Mouse (Mus musculus) embryo, embryonic 10.5 days (tissue): ENCODE measurements around the gene Slc10a7.
"Not testable (repeated sequence)": the region's sequence is repeated elsewhere in the genome, so short reads cannot be mapped to it uniquely, and the experiment has no call there.

Source experiments
- DNase-seq: peaks from one replicate; pipeline ENCODE4 v3.0.0-alpha.2; 2015; ENCODE audit warnings: low spot score

Gene Slc10a7

GRCm38 (mm10) chr8:78509273-78510031 lies at the start of gene Slc10a7:
Gene Slc10a7 (plus strand): TSS chr8:78509346.
- DNase-seq, result peak; percentile 90

GRCm38 (mm10) chr8:78463941-78464340 lies 45.2 kb upstream of the Slc10a7 start:
- no peak for DNase-seq

DNA sequence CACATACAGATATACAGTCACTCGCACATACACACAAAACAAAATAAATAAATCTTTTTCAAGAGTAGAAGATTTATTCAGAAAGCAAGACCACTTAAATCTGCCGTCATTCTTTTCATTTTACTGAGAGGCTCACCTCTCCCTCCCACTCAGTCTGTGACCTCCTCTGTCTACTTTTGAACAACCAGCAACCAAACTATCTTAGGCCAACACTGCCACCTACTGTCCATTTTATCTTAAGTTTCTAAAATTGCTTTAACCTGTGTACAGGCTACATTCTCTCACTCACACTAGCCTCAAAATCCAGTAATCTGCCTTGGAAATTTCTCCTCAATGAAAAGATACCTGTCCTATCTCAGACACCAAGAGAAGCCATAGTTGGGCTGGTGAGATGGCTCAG lies 41.3 kb upstream of the Slc10a7 start:
- peak; percentile 53 for DNase-seq

- DNase-seq, result peak; percentile 61
Measured at GRCm38 (mm10) chr8:78477051-78477829, 31.9 kb upstream of the Slc10a7 start.

DNA sequence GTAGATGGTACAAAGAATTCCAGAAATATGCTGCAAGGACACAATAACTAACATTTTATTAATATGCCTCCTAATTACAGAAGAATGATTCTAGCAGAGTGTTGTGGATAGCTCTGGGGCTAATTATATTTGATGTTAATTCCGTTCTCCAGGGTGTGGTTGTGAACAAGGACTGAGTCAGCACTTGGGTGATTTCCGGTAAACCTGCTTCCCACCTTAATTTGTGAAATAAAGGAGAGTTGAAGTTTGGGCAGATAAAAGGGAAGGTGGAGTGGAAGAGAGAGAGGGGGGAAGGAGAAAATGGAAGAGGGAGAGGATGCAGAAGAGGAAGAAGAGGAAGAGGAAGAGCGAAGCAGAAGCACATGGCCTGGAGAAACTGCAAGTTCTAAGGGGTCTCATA lies 19.4 kb upstream of the Slc10a7 start:
- no peak for DNase-seq

DNA sequence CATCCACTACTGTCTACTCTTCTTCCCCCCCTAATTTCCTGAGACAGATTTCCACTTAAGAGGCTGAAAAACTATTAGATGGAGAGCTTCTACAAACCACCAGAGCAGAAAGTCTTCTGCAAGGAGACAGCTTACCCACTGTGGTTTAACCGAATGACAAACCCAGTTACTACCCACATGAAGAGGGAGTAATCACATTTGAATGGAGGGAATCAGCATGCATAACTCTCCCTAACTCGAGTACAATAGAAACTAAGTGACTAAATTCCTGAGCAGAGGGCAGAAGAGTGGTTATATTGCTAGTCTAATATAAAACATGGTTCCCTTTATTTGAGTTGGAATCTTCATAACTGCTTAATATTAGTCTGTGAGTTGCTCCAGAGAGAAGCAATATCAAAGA lies 16.1 kb upstream of the Slc10a7 start:
- no peak for DNase-seq

GRCm38 (mm10) chr8:78496273-78496672 lies 12.9 kb upstream of the Slc10a7 start:
- DNase-seq, result not testable (repeated sequence)

DNA sequence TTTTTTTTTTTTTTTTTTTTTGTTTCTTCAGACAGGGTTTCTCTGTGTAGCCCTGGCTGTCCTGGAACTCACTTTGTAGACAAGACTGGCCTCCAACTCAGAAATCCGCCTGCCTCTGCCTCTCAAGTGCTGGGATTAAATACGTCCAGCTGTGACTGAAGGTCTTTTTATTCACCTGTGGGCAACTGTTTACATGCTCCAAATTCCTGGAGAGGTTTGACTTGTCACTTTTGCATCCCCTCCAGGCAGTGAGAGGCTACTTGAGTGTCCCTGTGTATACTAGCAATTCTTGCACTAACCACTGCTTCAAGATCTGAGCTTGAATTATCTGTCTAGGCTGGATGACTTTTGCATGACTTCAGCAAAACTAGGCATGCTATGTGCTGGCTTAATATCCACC lies 6.4 kb upstream of the Slc10a7 start:
- DNase-seq, result no peak

DNA sequence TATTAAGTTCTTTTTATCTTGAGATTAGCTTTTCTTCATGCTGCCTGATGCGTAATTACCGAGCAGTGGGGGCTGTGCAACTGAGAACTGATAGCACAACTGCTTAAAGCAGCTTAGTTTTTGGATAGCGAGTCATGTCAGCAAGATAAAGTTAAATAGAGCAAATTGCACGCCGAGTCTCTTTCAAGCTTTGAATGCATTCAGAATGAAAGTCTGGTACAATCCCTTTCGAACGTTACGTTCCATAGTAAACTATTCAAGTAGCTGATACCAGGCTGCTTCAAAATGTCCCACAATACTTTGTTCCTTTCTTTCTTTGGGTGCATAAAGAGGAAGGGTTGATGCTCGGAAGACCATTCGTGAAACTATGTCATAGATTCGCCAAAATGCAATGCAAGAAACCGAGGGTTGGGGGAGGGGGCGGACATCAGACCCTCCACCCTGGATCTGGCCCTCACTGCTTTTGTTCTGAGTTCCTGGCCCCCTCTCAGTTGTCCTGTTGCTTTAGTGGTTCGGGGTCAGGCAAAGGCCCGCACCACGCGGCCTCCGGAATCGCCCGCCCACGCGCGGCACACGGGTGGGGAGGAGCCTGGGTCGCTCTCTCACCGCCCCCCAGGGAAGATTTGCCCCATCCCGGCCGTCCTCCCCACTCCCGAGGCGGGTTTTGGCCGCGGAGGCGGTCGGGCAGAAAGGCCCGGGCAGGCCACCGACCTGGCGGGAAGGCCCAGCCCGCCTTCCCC lies 997 bp upstream of the Slc10a7 start:
- peak; percentile 76 for DNase-seq

DNA sequence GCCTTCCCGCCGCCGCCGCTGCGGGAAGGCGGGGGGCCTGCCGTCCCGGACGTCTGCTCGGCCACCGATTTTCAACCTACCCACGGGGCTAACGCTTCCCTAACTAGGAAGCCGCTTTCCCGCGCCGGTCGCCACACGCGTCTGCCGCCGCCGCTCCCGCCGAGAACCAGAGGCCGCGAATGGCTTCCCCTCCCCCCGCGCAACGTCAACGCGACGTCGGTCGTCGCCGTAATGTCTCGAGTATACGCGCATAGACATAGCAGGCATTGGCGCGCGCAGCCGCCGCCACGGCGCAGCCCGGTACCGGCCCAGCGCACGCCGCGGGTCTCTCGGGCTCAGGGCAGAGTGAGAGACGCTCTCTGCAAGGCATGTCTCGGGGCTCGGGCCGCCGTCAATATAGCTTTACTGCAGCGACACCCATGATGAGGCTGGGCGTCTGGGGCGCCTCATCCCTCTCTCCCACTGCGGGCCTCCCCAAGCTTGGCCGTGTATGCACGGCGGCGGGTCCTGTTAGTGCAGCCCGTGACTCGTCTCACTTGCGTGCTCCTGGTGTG lies 350 bp upstream of the Slc10a7 start, which contains the start of gene Rbmxl1:
Rbmxl1 (minus strand) TSS at position 180 of the 554 bp plus-strand sequence.
- peak; percentile 91 for DNase-seq

GRCm38 (mm10) chr8:78510094-78510493 lies 948 bp downstream of the Slc10a7 start:
- DNase-seq, result peak; percentile 53

DNA sequence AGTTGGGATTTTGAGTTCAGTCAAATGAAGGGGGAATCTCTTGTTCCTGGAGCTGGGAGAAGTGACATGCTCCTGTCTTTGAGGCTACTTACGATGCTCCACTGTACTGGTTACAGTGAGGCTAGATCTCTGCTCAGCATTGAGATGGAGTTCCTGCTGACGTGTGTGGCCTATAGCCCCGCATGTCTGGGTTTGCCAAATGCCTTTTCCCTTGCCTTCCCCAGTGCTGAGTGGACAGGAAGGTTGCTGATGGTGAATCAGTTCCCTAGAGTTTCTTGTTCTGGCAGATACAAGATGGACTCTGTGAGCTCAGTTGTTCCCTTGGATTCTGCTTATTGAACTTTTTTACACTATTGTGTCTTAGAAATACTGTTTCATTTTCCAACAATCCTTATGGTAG lies 1.8 kb downstream of the Slc10a7 start:
- DNase-seq, result no peak

GRCm38 (mm10) chr8:78513106-78513505 lies 4.0 kb downstream of the Slc10a7 start:
- DNase-seq, result no peak

- no peak for DNase-seq
Measured at GRCm38 (mm10) chr8:78514706-78515105, 5.6 kb downstream of the Slc10a7 start.

GRCm38 (mm10) chr8:78515132-78515531 lies 6.0 kb downstream of the Slc10a7 start:
- DNase-seq, result no peak

- DNase-seq, result no peak
Measured at GRCm38 (mm10) chr8:78533981-78534380, 24.8 kb downstream of the Slc10a7 start.

DNA sequence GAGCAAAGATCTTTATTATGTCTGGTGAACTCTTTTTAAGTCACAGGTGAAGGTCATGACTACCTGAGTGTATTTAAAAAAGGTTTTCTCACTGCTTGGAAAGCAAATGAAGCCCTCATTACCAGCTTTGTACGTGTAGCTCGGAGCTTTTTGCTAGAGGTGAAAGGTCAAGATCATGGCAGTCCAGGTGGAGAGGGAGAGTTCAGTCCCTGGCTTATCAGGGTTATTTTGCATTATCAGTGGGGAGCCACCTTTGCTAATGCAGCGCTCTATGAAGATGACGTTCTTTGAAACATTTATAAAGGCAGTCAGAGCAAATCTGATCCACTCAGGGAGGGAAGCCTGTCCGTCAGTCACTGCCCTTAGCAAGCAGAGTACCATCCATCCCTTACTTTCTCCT lies 27.6 kb downstream of the Slc10a7 start:
- no peak for DNase-seq

DNA sequence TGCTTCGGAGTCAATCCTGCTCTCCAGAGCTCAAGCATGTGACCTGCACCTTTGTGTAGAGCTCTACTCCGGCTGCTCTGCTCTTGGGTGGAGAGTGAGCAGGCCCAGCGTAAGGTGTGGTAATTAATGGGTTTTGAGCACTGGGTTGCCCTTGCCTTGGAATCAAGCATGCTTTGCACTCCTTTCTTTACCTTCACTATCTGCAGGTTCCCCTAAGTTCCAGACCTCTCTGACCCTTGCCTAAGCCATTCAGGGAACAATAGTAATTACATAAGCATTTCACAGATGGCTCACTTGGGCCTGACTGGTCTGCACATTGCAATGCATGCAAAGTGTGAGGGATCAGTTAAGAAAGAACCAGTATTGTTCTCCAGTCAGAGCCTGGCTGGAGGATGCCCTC lies 28.6 kb downstream of the Slc10a7 start:
- DNase-seq, result no peak

GRCm38 (mm10) chr8:78542670-78543069 lies 33.5 kb downstream of the Slc10a7 start:
- not testable (repeated sequence) for DNase-seq

DNA sequence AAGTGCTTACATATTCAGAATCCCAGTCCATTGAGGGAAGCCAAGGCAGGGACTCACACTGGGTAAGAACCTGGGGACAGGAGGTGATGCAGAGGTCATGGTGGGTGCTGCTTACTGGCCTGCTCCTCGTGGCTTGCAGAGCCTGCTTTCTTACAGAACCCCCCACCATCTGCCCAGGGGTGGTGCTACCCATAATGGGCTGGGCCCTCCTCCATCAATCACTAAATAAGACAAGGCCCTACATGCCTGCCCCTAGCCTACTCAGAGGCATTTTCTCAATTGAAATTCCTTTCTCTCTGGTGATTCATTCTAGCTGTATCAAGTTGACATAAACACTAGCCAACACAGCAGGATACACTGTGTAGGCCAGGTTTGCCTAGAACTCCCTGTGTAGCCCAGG lies 34.5 kb downstream of the Slc10a7 start:
- no peak for DNase-seq

DNA sequence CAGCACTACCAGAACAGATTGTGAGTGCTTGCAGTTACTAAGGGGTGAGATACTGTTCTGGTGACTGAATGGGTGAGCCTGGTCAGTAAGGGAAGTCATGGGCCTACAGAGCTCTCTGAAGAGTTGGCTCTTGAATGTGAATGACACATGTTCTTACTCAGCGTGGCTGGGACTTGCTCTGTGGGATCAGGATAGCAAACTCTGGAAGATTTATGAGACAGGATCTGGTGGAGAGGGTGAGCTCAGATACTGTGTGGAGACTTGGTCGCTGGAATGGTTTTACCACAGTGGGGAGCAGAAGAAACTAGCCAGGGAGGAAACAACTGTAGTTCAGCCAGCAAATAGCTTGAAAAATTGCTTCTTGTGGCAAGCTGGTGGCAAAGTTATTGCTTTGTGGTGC lies 35.4 kb downstream of the Slc10a7 start:
- DNase-seq, result no peak

DNA sequence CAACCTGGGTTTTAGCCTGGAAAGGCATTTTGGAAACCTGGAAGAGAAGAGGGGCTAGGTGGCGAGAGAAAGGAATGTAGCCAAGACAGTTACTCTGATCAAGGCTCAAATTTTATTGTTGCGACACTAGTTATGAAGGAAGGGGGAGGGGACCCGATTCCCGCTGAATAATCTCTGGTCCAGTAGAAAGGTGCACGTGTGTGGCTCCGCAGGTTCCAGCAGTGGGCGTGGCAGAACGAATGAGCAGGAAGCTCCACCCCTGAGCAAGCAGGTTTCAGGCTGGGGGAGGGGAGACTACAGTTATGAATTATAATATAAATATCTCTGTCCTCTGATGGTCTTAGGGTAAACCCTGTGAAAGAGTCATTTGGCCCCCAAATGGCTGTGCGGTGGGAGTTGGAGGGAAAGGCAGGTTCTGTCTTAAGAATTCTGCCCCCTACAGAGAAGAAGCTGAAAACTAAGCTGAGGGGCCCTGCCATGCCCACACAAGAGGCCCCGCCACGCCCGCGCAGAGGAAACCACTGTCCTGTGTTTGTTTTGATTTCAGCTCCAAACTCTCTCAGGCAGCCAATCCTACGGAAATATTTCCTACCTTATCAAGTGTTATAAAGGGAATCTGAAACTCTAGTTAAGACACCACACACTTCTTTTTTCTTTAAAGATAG lies 36.1 kb downstream of the Slc10a7 start:
- not testable (repeated sequence) for DNase-seq
